Mouse (Mus musculus) ES-E14 (cell line): ENCODE measurements at regions not wholly inside any gene's neighbourhood (a gene's known extent, or its start where the extent isn't known, plus 50 kb on each side); places are given as distances from the start of the nearest gene placed in this dataset.

Experiments used
- DNase-seq: peaks from one replicate; pipeline ENCODE4 v3.0.0-alpha.2; 2013; ENCODE audit warnings: low read depth, low spot score
- H3K27ac ChIP-seq: 2 replicates; pipeline ENCODE4 v1.5.1; 2012; ENCODE audit warnings: low read depth, mild to moderate bottlenecking, low read length, moderate library complexity, mixed read lengths; ENCODE audit not compliant: poor library complexity, insufficient read depth, severe bottlenecking
- H3K36me3 ChIP-seq: 2 replicates; pipeline ENCODE4 v1.6.1; 2012; ENCODE audit warnings: mild to moderate bottlenecking, low read length, moderate library complexity, mixed read lengths; ENCODE audit not compliant: control insufficient read depth, poor library complexity, insufficient read depth, severe bottlenecking
- H3K4me1 ChIP-seq, 2 experiments: fragments of 150-350 bp in 1 of 2; sonication (generic) in 1 of 2; 2 replicates each; pipeline ENCODE4 v1.6.1; 2012; ENCODE audit warnings: low read length in 2 of 2, mild to moderate bottlenecking in 1 of 2, mixed read lengths in 1 of 2; ENCODE audit not compliant: control insufficient read depth in 2 of 2, insufficient read depth in 2 of 2, poor library complexity in 1 of 2
- H3K4me3 ChIP-seq, 2 experiments: fragments of 150-350 bp in 1 of 2; sonication (generic) in 1 of 2; 2 replicates each; pipeline ENCODE4 v1.5.1; 2012; ENCODE audit warnings: low read length in 2 of 2, low read depth in 1 of 2, mild to moderate bottlenecking in 1 of 2, mixed read lengths in 1 of 2; ENCODE audit not compliant: insufficient read depth in 1 of 2, poor library complexity in 1 of 2, severe bottlenecking in 1 of 2
- H3K9ac ChIP-seq: 2 replicates; pipeline ENCODE4 v1.6.1; 2012; ENCODE audit warnings: low read depth, mild to moderate bottlenecking, low read length, mixed read lengths; ENCODE audit not compliant: poor library complexity, insufficient read depth, severe bottlenecking
- H3K9me3 ChIP-seq: fragments of 150-350 bp; sonication (generic); 2 replicates; pipeline ENCODE4 v1.6.1; 2012; ENCODE audit warnings: low read depth, mild to moderate bottlenecking, low read length; ENCODE audit not compliant: control insufficient read depth, insufficient read depth
- CHD2 ChIP-seq: IDR thresholded peaks from 2 replicates; pipeline ENCODE4 v1.6.1; 2014; ENCODE audit warnings: mild to moderate bottlenecking, low read depth, low read length, inconsistent platforms
- HCFC1 ChIP-seq: IDR thresholded peaks from 2 replicates; pipeline ENCODE4 v1.6.1; 2012; ENCODE audit warnings: low read length, inconsistent platforms, borderline replicate concordance; ENCODE audit not compliant: insufficient read depth
- MAFK ChIP-seq: IDR thresholded peaks from 2 replicates; pipeline ENCODE4 v1.6.1; 2014; ENCODE audit warnings: mild to moderate bottlenecking, low read depth, low read length, inconsistent platforms; ENCODE audit not compliant: insufficient read depth
- ZC3H11A ChIP-seq: IDR thresholded peaks from 2 replicates; pipeline ENCODE4 v1.6.1; 2012; ENCODE audit warnings: low read depth, mild to moderate bottlenecking, inconsistent platforms, low read length, borderline replicate concordance
- ZNF384 ChIP-seq: IDR thresholded peaks from 2 replicates; pipeline ENCODE4 v1.6.1; 2012; ENCODE audit warnings: low read depth, low read length, inconsistent platforms
- in situ Hi-C, 2 experiments: fragments of 600-800 bp; cut with MboI; formaldehyde crosslinking; loops; one replicate each; pipeline ENCODE4 v1.15.1; 2025; ENCODE audit warnings: low sequenced_read_pairs in 2 of 2, inconsistent platforms in 1 of 2; ENCODE audit not compliant: unreplicated experiment in 2 of 2

DNA sequence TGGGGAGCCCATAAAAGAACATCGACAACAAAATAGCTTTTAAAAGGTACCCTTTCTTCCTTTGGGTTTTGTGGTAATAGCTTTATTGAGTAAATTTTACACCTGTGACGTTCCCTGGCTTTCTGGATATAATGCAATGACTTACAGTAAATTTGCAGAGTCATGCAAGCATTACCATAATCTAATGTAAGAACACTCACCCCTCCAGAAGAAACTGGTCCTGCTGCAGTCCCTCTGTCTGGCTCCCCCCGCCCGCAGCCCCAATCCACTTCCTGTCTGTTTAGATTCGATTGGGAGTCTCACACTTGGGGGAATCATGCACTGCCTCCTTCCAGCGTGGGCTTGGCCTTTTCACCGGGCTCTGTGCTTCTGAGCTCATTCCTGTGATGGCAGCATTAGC is 88.6 kb upstream of the Mki67 start:
- no peaks in the 10 kb centered on the region for H3K36me3 ChIP-seq
- no peaks in the 10 kb centered on the region for H3K9me3 ChIP-seq
- H3K9ac ChIP-seq = no peak overlapping the region

DNA sequence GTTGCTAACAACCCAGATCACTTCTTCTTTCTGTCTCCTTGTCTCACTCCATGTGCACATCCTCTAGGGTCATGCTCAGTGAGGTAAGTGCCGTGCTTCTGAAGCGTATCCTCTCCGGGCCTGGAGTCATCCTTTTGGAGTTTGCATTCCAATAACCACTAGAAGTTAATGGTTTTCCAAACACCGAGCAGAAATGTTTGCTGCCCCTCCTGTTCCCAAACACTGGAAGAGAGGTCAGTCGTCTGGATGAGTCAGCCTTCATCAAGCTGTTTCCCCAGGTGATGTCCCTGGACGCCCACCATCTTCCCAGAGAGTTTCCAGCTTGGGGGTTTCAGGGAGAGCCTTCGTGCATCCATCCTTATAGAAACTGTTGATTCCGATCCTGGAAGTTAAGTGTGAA is 90.0 kb upstream of the Mki67 start:
- Histone ChIP-seq H3K36me3 (no peaks in the 10 kb centered on the region), H3K9ac (no peak overlapping the region), H3K4me1 (no peaks in the 10 kb centered on the region), H3K27ac (no peak overlapping the region), H3K9me3 (no peaks in the 10 kb centered on the region), H3K4me3 (no peak overlapping the region)
- TF ChIP-seq ZNF384 (no peak), ZC3H11A (no peak), MAFK (no peak), HCFC1 (no peak), CHD2 (no peak)
- in situ Hi-C loops = no loop called here
- no peak for DNase-seq

More for the DNA sequence above, 88.6 kb upstream of the Mki67 start:
- no peak for TF ChIP-seq HCFC1
- TF ChIP-seq MAFK = no peak
- TF ChIP-seq ZC3H11A = no peak
- no peak for TF ChIP-seq ZNF384
- no peak for TF ChIP-seq CHD2
- H3K27ac ChIP-seq = no peak overlapping the region
- in situ Hi-C loops = no loop called here
- H3K4me1 ChIP-seq = no peaks in the 10 kb centered on the region
- no peak for DNase-seq
- H3K4me3 ChIP-seq = no peak overlapping the region

DNA sequence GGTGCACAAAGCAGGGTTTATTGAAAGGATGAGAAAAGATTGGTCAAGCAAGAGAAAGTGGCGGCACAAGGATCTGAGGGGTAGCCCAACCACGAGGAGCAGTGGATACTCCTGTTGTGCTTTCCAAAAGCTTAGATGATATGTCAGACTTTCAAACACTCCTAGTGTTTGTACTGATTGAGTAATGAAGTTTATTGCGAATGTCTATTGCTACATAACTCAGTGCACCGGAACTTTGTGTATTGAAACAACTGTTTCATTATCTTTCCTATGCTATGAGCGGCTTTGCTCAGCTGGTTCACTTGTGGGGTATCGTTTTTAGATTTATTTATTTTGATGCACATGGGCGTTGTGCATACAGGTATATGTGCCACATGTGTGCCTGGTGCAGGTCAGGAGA is 90.5 kb upstream of the Mki67 start:
- Histone ChIP-seq H3K9me3 (no peaks in the 10 kb centered on the region), H3K9ac (no peak overlapping the region), H3K27ac (no peak overlapping the region), H3K4me3 (no peak overlapping the region), H3K4me1 (no peaks in the 10 kb centered on the region), H3K36me3 (no peaks in the 10 kb centered on the region)
- in situ Hi-C loops = no loop called here
- no peak for DNase-seq
- TF ChIP-seq ZC3H11A (no peak), HCFC1 (no peak), CHD2 (no peak), MAFK (no peak), ZNF384 (no peak)

GRCm38 (mm10) chr7:135809167-135809566 is 93.0 kb upstream of the Mki67 start:
- DNase-seq = no peak
- no peak overlapping the region for H3K4me3 ChIP-seq
- TF ChIP-seq ZNF384 = no peak
- TF ChIP-seq MAFK = no peak
- TF ChIP-seq CHD2 = no peak
- TF ChIP-seq HCFC1 = no peak
- TF ChIP-seq ZC3H11A = no peak
- in situ Hi-C loops = no loop called here
- no peaks in the 10 kb centered on the region for H3K36me3 ChIP-seq
- H3K9me3 ChIP-seq = no peaks in the 10 kb centered on the region
- H3K9ac ChIP-seq = no peak overlapping the region
- no peaks in the 10 kb centered on the region for H3K4me1 ChIP-seq
- H3K27ac ChIP-seq = no peak overlapping the region

DNA sequence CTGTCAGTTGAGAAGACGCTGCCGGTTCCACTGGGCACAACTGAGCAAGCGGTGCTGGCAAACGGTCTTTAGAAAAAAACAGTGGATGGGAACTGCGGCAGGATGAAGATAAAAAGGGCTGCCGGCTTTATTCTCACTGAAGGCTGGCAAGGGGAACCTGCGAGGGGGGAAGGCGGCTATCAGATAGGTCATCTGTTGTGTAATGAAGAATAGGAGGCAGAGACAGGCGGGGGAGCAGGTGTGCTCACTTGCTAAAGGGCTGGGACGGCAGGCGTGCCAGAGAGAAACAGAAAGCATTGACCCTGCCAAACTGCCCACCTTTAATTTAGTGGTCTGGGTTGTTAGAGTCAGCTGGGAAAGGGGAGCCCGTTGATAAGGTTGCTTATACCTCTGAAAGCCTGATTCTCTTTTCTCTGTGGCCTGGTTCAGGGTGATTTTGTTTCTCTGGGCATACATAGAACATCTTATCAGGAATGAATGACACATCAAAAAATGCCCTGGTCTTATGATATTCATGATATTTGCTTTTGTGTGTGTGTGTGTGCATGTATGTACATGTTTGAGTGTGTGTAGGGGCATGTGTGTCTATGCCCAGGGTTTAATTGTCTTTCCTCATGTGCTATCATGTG is 93.7 kb upstream of the Mki67 start:
- H3K9ac ChIP-seq = no peak overlapping the region
- no peak for DNase-seq
- no peaks in the 10 kb centered on the region for H3K9me3 ChIP-seq
- in situ Hi-C loops = no loop called here
- no peak for TF ChIP-seq ZNF384
- no peak for TF ChIP-seq MAFK
- TF ChIP-seq CHD2 = no peak
- no peak for TF ChIP-seq HCFC1
- TF ChIP-seq ZC3H11A = no peak
- no peak overlapping the region for H3K27ac ChIP-seq
- H3K36me3 ChIP-seq = no peaks in the 10 kb centered on the region
- H3K4me3 ChIP-seq = no peak overlapping the region
- H3K4me1 ChIP-seq = no peaks in the 10 kb centered on the region
